Mouse (Mus musculus) midbrain, postnatal 0 days (tissue): Measurements from ENCODE around the gene Snx17. TPM values are rescaled to one million over a fixed set of nuclear protein-coding genes. Genes with fewer than 3 reads are reported as not detected.

ENCODE experiments used
- ATAC-seq: fragments of 200-750 bp; cut with Nextera tagmentation; 2 replicates; pipeline ENCODE4 v1.8.0; 2017; ENCODE audit warnings: moderate number of reproducible peaks, mild to moderate bottlenecking, moderate TSS enrichment, moderate library complexity; ENCODE audit not compliant: low FRiP score
- DNase-seq: peaks from one replicate; pipeline ENCODE4 v3.0.0-alpha.2; 2015; ENCODE audit warnings: low spot score
- H3K27ac ChIP-seq: fragments of 300-500 bp; sonication (generic); 2 replicates; pipeline ENCODE4 v1.5.1; 2014; ENCODE audit warnings: low read depth, mild to moderate bottlenecking, low read length, mixed read lengths
- H3K27me3 ChIP-seq: fragments of 300-500 bp; sonication (generic); 2 replicates; pipeline ENCODE4 v1.6.1; 2014; ENCODE audit warnings: low read length, control low read depth, mixed read lengths; ENCODE audit not compliant: insufficient read depth
- H3K36me3 ChIP-seq: fragments of 300-500 bp; sonication (generic); 2 replicates; pipeline ENCODE4 v1.6.1; 2014; ENCODE audit warnings: low read length, control low read depth, mixed read lengths; ENCODE audit not compliant: insufficient read depth
- H3K4me1 ChIP-seq: fragments of 300-500 bp; sonication (generic); 2 replicates; pipeline ENCODE4 v1.6.1; 2014; ENCODE audit warnings: mild to moderate bottlenecking, control low read depth, antibody characterized with exemption, low read length, mixed read lengths; ENCODE audit not compliant: insufficient read depth
- H3K4me2 ChIP-seq: fragments of 300-500 bp; sonication (generic); 2 replicates; pipeline ENCODE4 v1.6.1; 2014; ENCODE audit warnings: low read depth, mild to moderate bottlenecking, low read length, mixed read lengths; ENCODE audit not compliant: poor library complexity, severe bottlenecking
- H3K4me3 ChIP-seq: fragments of 300-500 bp; sonication (generic); 2 replicates; pipeline ENCODE4 v1.5.1; 2014; ENCODE audit warnings: low read depth, mild to moderate bottlenecking, low read length, moderate library complexity
- H3K9ac ChIP-seq: fragments of 300-500 bp; sonication (generic); replicated peaks from 2 replicates; pipeline ENCODE4 v1.6.1; 2014; ENCODE audit warnings: mild to moderate bottlenecking, low read length, moderate library complexity, mixed read lengths; ENCODE audit not compliant: poor library complexity, severe bottlenecking
- H3K9me3 ChIP-seq: fragments of 300-500 bp; sonication (generic); 2 replicates; pipeline ENCODE4 v1.6.1; 2016; ENCODE audit warnings: low read length, control low read depth
- CTCF ChIP-seq: IDR thresholded peaks from 2 replicates; pipeline ENCODE4 v1.5.1; 2016; ENCODE audit warnings: antibody characterized with exemption, mild to moderate bottlenecking
- WGBS: fragments of 180-500 bp; shearing (Covaris S2); extraction: QIAGEN DNeasy Blood & Tissue Kit; methylation state at CpG from one replicate; pipeline ENCODE4 v1.1.7; 2014; 5-methylcytosine and 5-hydroxymethylcytosine counted together
- polyA plus RNA-seq: library from polyadenylated mRNA; unstranded; fragments of >200 nt; fragmentation: Nextera tagmentation; extraction: Ambion mirVana; gene quantifications from 2 replicates; pipeline ENCODE4 v1.2.1, GENCODE M21; 2015
- total RNA-seq: library from RNA; depleted of rRNA; stranded (reverse); fragments of >200 nt; gene quantifications from 2 replicates; pipeline ENCODE4 v1.2.3, GENCODE M21; 2014

The Snx17 gene
- total and polyA plus RNA-seq, 2 experiments from 2014 or later = 95.2 to 103 TPM

DNA sequence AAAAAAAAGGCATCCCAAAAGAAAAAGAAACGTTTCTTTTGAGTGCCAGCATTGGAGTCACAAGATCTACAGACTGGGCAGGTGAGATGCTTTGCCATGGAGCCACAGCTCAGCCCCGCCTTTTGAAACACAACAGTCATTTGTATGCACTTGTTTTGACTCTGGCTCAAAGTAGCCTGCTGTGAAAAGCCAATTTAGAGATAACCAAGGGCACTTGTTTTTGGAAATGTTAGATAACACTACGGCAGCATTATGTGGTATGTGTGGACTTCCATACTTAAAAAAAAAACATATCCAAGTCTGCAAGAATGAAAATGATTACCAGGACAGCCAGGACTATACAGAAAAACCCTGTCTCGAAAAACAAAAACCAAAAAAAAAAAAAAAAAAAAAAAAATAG lies 9.3 kb upstream of the Snx17 start:
- DNase-seq (no peak), ATAC-seq (no peak)
- 55% methylated on average over 4 of the region's 4 CpGs for WGBS
- Histone ChIP-seq H3K27ac (no peak overlapping the region), H3K36me3 (peaks cover 18% of the 10 kb centered on the region), H3K9me3 (no peaks in the 10 kb centered on the region), H3K4me2 (no peak overlapping the region), H3K27me3 (no peaks in the 10 kb centered on the region), H3K4me1 (0 out of 2 replicates have a peak, but pooled peaks cover 4% of the 10 kb centered on the region), H3K4me3 (no peak overlapping the region), H3K9ac (no peak overlapping the region)
- TF ChIP-seq CTCF = no peak

DNA sequence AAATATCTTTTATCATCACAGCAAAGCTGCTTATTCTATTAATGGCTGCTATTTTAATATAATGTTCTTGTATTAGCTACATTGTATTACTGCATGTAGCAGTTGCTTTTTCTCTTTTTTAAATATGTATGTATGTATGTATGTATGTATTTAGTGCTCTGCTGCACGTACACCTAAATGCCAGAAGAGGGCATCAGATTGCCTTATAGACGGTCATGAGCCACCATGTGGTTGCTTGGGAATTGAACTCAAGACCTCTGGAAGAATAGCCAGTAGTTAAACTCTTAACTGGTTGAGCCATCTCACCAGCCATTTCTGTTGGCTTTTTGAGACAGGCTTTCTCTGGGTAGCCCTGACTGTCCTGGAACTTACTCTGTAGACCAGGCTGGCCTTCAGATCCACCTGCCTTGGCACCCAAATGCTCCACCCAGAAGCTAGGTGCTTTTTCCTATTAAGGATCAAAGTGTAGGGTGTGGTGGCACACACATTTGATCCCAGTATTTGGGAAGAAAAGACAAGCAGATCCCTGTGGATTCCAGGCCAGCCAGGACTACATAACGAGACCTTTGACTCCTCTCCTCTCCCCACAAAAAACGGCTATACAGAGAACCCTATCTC lies 4.7 kb upstream of the Snx17 start:
- DNase-seq (peak; percentile 38), ATAC-seq (no peak)
- H3K9me3 ChIP-seq = no peaks in the 10 kb centered on the region
- no peak overlapping the region for H3K27ac ChIP-seq
- no peak overlapping the region for H3K9ac ChIP-seq
- peak; percentile 55 for TF ChIP-seq CTCF
- H3K36me3 ChIP-seq = peaks cover 43% of the 10 kb centered on the region
- no peaks in the 10 kb centered on the region for H3K27me3 ChIP-seq
- no peak overlapping the region for H3K4me3 ChIP-seq
- H3K4me1 ChIP-seq = no peaks in the 10 kb centered on the region
- no peak overlapping the region for H3K4me2 ChIP-seq
- 71% methylated on average over 4 of the region's 4 CpGs for WGBS

DNA sequence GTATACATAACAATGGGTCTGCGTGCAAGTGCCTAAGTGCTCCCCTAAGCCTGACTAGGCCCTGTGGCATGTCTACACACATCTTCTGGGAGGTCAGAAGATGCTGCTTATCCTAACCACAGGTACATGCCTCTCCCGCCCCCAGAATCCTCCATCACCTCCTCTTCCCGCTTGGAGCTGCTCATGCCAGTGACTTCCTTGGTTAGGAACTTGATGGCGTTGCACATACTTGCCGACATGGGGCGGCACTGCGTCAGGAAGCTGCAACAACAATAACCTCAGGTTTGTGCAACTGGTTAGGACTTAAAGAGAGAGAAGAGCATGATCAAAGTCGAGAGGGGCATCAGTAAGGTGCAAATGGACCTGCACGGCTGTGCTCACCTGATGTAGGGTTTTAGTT lies 2.8 kb upstream of the Snx17 start:
- Histone ChIP-seq H3K36me3 (peaks cover 46% of the 10 kb centered on the region), H3K9ac (no peak overlapping the region), H3K27ac (no peak overlapping the region), H3K4me3 (no peak overlapping the region), H3K9me3 (no peaks in the 10 kb centered on the region), H3K4me1 (no peaks in the 10 kb centered on the region), H3K4me2 (no peak overlapping the region), H3K27me3 (no peaks in the 10 kb centered on the region)
- no peak for TF ChIP-seq CTCF
- no peak for ATAC-seq
- 88% methylated on average over 9 of the region's 9 CpGs for WGBS
- no peak for DNase-seq

DNA sequence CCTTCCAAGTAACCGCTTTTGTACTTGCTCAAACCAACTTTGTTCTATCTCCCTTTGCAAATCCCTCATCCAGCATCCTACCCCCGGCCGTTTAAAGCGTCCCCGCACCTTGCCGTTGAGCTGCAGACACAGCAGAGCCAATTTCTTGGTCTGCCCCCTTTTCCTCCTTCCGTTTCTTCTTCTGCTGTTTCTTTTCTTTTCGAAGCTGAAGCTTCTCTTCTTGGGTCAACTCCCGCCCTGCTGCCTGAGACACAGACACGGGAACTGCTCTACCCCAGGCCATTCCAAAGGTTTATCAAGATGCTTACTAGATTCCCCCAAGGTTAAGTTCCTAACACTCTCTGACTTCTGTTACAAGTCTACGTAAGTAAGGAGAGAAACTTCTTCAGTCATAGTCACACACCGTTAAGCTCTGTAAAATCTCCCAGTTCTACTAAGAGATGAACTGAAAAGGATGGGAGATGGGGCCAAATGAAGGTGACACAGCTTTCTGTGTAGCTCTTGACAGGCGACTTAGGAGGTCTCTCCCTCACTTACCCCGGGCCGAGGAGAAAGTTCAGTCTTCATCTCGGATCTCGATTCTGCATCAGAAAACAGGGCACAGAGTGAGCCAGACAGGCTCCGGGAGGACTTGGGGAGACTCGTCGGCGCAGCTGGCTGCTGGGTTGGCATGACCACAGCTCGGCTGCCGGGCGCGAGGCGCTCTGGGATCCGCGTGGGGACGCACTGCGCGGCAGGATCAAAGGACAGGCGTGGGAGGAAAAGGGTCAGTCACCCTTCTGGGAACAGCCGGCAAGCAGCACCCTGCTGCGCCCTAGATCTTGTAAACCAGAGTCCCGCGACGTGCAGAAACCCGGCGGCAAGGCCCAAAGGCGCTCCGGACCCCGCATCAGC lies 735 bp upstream of the Snx17 start:
- Histone ChIP-seq H3K27ac (peak overlapping the region; percentile 87), H3K4me2 (peak overlapping the region; percentile 85), H3K27me3 (no peaks in the 10 kb centered on the region), H3K9me3 (no peaks in the 10 kb centered on the region), H3K9ac (peak overlapping the region; percentile 74), H3K4me1 (no peaks in the 10 kb centered on the region), H3K36me3 (peaks cover 58% of the 10 kb centered on the region), H3K4me3 (peak overlapping the region; percentile 66)
- ATAC-seq (peak; percentile 76), DNase-seq (peak; percentile 70)
- no peak for TF ChIP-seq CTCF
- WGBS = 15% methylated on average over 42 of the region's 42 CpGs

DNA sequence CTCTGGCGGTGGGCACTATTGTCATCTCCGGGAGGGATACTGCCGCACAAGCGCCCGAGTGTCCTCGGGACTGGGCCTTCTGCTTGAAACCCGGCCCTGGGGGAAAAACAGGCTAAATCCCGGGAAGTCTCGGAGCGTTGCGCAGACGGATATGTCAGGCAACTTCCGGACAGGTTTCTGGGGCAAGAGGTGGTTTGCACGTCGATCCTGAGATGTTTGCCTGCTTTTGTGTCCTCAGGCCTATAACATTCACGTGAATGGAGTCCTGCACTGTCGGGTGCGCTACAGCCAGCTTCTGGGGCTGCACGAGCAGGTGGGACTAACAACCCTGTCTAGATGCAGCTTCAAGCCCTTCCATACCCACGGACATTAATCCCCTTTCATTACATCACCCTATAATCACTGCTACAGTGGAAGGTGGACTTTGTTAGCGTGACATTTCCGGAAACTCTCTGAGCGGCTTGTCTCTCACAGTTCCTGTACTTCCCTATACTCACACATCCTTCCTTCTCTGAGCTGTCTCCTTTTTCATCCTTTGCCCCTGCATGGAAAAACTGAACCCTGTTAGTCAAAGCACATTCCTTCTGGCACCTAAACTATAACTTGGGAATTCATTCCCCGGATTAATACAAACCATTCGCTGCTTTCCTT lies 729 bp downstream of the Snx17 start:
- Histone ChIP-seq H3K27ac (peak overlapping the region; percentile 87), H3K4me3 (peak overlapping the region; percentile 66), H3K27me3 (no peaks in the 10 kb centered on the region), H3K9ac (peak overlapping the region; percentile 93), H3K4me2 (peak overlapping the region; percentile 85), H3K4me1 (no peaks in the 10 kb centered on the region), H3K36me3 (peaks cover 58% of the 10 kb centered on the region), H3K9me3 (no peaks in the 10 kb centered on the region)
- no peak for TF ChIP-seq CTCF
- ATAC-seq (no peak), DNase-seq (no peak)
- 14% methylated on average over 25 of the region's 25 CpGs for WGBS
